Mouse (Mus musculus): ENCODE measurements at regions not wholly inside any gene's neighbourhood (a gene's known extent, or its start where the extent isn't known, plus 50 kb on each side); places are given as distances from the start of the nearest gene placed in this dataset.
A peak's percentile ranks its signal among the peaks of the same experiment; 100 is the strongest.

GRCm38 (mm10) chr10:122386748-122387147, 61.6 kb upstream of the Avpr1a start:
- DNase-seq (ENCODE audit: low spot score in 2 of 2), result no peak
- intact Hi-C loops (cut with DNase I), result no loop called here

- intact Hi-C loops (cut with DNase I), result no loop called here
- DNase-seq (ENCODE audit: low spot score in 2 of 2), result no peak
Measured at GRCm38 (mm10) chr10:122379661-122380344, 68.5 kb upstream of the Avpr1a start.

GRCm38 (mm10) chr10:122343291-122343690, 105.0 kb upstream of the Avpr1a start:
- intact Hi-C loops (cut with DNase I), result no loop called here
- DNase-seq (ENCODE audit: low spot score in 2 of 2), result no peak

GRCm38 (mm10) chr10:122342356-122342755, 105.9 kb upstream of the Avpr1a start:
- intact Hi-C loops (cut with DNase I), result no loop called here
- no peak for DNase-seq (ENCODE audit: low spot score in 2 of 2)

GRCm38 (mm10) chr10:122326851-122327250, 121.4 kb upstream of the Avpr1a start:
- intact Hi-C loops (cut with DNase I), result no loop called here
- no peak for DNase-seq (ENCODE audit: low spot score in 2 of 2)

GRCm38 (mm10) chr10:122318886-122319285, 129.4 kb upstream of the Avpr1a start:
- intact Hi-C loops (cut with DNase I), result no loop called here
- DNase-seq (ENCODE audit: low spot score in 2 of 2), result no peak

- no peak for DNase-seq (ENCODE audit: low spot score in 2 of 2)
- intact Hi-C loops (cut with DNase I), result no loop called here
Measured at GRCm38 (mm10) chr10:122310646-122311193, 137.6 kb upstream of the Avpr1a start.

GRCm38 (mm10) chr10:122308691-122309090, 139.6 kb upstream of the Avpr1a start:
- DNase-seq (ENCODE audit: low spot score in 2 of 2), result no peak
- intact Hi-C loops (cut with DNase I), result no loop called here

- intact Hi-C loops (cut with DNase I), result no loop called here
- DNase-seq (ENCODE audit: low spot score in 2 of 2), result no peak
Measured at GRCm38 (mm10) chr10:122302259-122302658, 146.0 kb upstream of the Avpr1a start.

- intact Hi-C loops (cut with DNase I), result no loop called here
Measured at GRCm38 (mm10) chr10:122295921-122296425, 152.3 kb upstream of the Avpr1a start.

GRCm38 (mm10) chr10:122291611-122292010, 156.7 kb upstream of the Avpr1a start:
- DNase-seq (ENCODE audit: low spot score in 2 of 2), result no peak
- intact Hi-C loops (cut with DNase I), result no loop called here

More at GRCm38 (mm10) chr10:122295921-122296425, 152.3 kb upstream of the Avpr1a start:
- DNase-seq (ENCODE audit: low spot score in 2 of 2), result no peak

- intact Hi-C loops (cut with DNase I), result no loop called here
- no peak for DNase-seq (ENCODE audit: low spot score in 2 of 2)
Measured at GRCm38 (mm10) chr10:122291091-122291490, 157.2 kb upstream of the Avpr1a start.

GRCm38 (mm10) chr10:122274885-122275284, 173.4 kb upstream of the Avpr1a start:
- DNase-seq (ENCODE audit: low spot score in 2 of 2), result no peak
- intact Hi-C loops (cut with DNase I), result no loop called here

- intact Hi-C loops (cut with DNase I), result no loop called here
- no peak for DNase-seq (ENCODE audit: low spot score in 2 of 2)
Measured at GRCm38 (mm10) chr10:122274181-122274580, 174.1 kb upstream of the Avpr1a start.

- intact Hi-C loops (cut with DNase I), result no loop called here
- no peak for DNase-seq (ENCODE audit: low spot score in 2 of 2)
Measured at GRCm38 (mm10) chr10:122264070-122264469, 166.9 kb upstream of the Rxylt1 start.

GRCm38 (mm10) chr10:122259354-122259753, 162.2 kb upstream of the Rxylt1 start:
- DNase-seq (ENCODE audit: low spot score in 2 of 2), result no peak
- intact Hi-C loops (cut with DNase I), result no loop called here

GRCm38 (mm10) chr10:122258711-122259110, 161.5 kb upstream of the Rxylt1 start:
- DNase-seq (ENCODE audit: low spot score in 2 of 2), result no peak
- intact Hi-C loops (cut with DNase I), result no loop called here

GRCm38 (mm10) chr10:122231818-122232217, 134.6 kb upstream of the Rxylt1 start:
- intact Hi-C loops (cut with DNase I), result no loop called here
- no peak for DNase-seq (ENCODE audit: low spot score in 2 of 2)

GRCm38 (mm10) chr10:122230746-122231145, 133.6 kb upstream of the Rxylt1 start:
- DNase-seq (ENCODE audit: low spot score in 2 of 2), result no peak
- intact Hi-C loops (cut with DNase I), result no loop called here

- DNase-seq (ENCODE audit: low spot score in 2 of 2), result no peak
- intact Hi-C loops (cut with DNase I), result no loop called here
Measured at GRCm38 (mm10) chr10:122225679-122226078, 128.5 kb upstream of the Rxylt1 start.

- peak in 1 of 2 experiments; percentile 6 for DNase-seq (ENCODE audit: low spot score in 2 of 2)
Measured at GRCm38 (mm10) chr10:122223076-122223475, 125.9 kb upstream of the Rxylt1 start.

More at GRCm38 (mm10) chr10:122223076-122223475, 125.9 kb upstream of the Rxylt1 start:
- intact Hi-C loops (cut with DNase I), result no loop called here
